Mouse (Mus musculus) kidney, adult 2 months (tissue): ENCODE data around the gene Rnaseh2b. TPM values are rescaled to one million over a fixed set of nuclear protein-coding genes. Genes with fewer than 3 reads are reported as not detected.
A peak's percentile ranks its signal among the peaks of the same experiment; 100 is the strongest.

ENCODE experiments used
- DNase-seq: peaks from one replicate; pipeline ENCODE4 v3.0.0; 2021
- H3K27ac ChIP-seq: fragments of 200-500 bp; 2 replicates; pipeline ENCODE4 v1.5.1; 2012; ENCODE audit warnings: low read depth, low read length, control low read depth, inconsistent platforms; ENCODE audit not compliant: insufficient read depth
- H3K27me3 ChIP-seq: fragments of 200-500 bp; replicated peaks from 2 replicates; pipeline ENCODE4 v1.6.1; 2012; ENCODE audit warnings: mild to moderate bottlenecking, moderate library complexity, low read length, inconsistent platforms; ENCODE audit not compliant: control insufficient read depth, insufficient read depth
- H3K36me3 ChIP-seq: fragments of 200-500 bp; 2 replicates; pipeline ENCODE4 v1.6.1; 2012; ENCODE audit warnings: mild to moderate bottlenecking, moderate library complexity, low read length, inconsistent platforms; ENCODE audit not compliant: control insufficient read depth, insufficient read depth
- H3K4me1 ChIP-seq: fragments of 200-500 bp; 2 replicates; pipeline ENCODE4 v1.6.1; 2011; ENCODE audit warnings: low read length; ENCODE audit not compliant: control insufficient read depth, insufficient read depth
- H3K4me3 ChIP-seq: fragments of 200-500 bp; 2 replicates; pipeline ENCODE4 v1.5.1; 2011; ENCODE audit warnings: mild to moderate bottlenecking, low read depth, low read length, control low read depth; ENCODE audit not compliant: insufficient read depth
- CTCF ChIP-seq: fragments of 200-500 bp; conservative IDR thresholded peaks from 2 replicates; pipeline ENCODE4 v1.5.1; 2011; ENCODE audit warnings: low read depth, mild to moderate bottlenecking, control low read depth, low read length, moderate library complexity, mixed read lengths; ENCODE audit not compliant: insufficient read depth, insufficient read length
- POLR2A ChIP-seq: fragments of 200-500 bp; IDR thresholded peaks from one replicate; pipeline ENCODE4 v1.6.1; 2011; ENCODE audit warnings: low read depth, low read length, control low read depth
- WGBS: fragments of 180-500 bp; shearing (Covaris S2); methylation state at CpG from one replicate; pipeline ENCODE4 v1.1.7; 2018; 5-methylcytosine and 5-hydroxymethylcytosine counted together
- polyA plus RNA-seq: library from polyadenylated mRNA; depleted of rRNA; stranded (reverse); fragments of >200 nt; gene quantifications from 2 replicates; pipeline ENCODE4 v1.2.3, GENCODE M21; 2012

Gene Rnaseh2b
- polyA plus RNA-seq, 1 experiment = 8.4 TPM

DNA sequence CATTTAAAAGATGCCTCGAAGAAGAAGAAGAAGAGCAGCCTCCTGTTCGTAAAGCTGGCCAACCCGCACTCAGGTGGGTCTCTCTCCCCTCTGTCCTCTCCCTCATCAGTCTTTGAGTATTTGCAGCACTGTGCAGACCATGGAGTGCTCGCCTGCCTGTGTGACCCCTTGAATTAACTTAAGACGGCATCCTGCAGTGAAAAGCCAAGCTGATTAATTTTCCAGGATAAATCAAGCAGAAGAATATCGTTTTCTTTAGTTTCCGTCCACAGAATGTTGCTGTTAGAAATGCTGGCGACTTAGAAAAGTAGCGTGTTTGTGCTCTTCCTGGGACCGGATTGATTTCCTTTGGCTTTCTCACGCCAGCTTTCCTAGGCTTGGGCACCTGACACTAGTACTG, 54.2 kb downstream of the Rnaseh2b start:
- no peak for DNase-seq
- Histone ChIP-seq H3K27ac (no peak overlapping the region), H3K36me3 (no peaks in the 10 kb centered on the region), H3K27me3 (no peaks in the 10 kb centered on the region), H3K4me3 (no peak overlapping the region; the same call in 1 of the 2 replicates), H3K4me1 (no peaks in the 10 kb centered on the region)
- WGBS = 71% methylated on average over 11 of the region's 11 CpGs
- TF ChIP-seq CTCF (no peak), POLR2A (no peak)

- DNase-seq = peak; percentile 26
- TF ChIP-seq POLR2A = no peak
- no peak for TF ChIP-seq CTCF
- WGBS = 74% methylated on average over 7 of the region's 7 CpGs
Measured at GRCm38 (mm10) chr14:62347103-62347502, 54.7 kb downstream of the Rnaseh2b start.

DNA sequence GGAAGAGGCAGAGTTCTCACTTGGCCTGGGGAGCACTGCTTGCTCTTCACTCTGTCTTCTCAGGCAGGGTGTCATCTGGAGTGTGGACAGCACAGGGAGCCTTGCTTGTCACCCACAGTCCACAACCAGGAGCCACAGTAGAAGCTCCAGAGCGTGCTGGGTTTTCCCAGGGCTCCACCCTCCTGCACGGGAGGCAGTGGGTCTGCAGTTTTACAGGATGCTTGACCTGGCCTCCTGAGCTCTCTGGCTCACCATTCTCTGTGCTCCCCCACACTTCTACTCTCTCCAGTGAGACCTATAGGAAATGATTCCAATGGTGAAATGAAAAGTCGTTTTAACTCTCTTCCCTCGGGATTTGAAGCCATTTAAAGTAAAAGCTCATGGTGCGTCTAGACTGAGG, 57.4 kb downstream of the Rnaseh2b start:
- no peak for TF ChIP-seq POLR2A
- no peak for TF ChIP-seq CTCF
- no peak for DNase-seq

More at GRCm38 (mm10) chr14:62347103-62347502, 54.7 kb downstream of the Rnaseh2b start:
- Histone ChIP-seq H3K27ac (no peak overlapping the region), H3K36me3 (no peaks in the 10 kb centered on the region), H3K27me3 (no peaks in the 10 kb centered on the region), H3K4me1 (no peaks in the 10 kb centered on the region), H3K4me3 (no peak overlapping the region)

GRCm38 (mm10) chr14:62350186-62350585, 57.8 kb downstream of the Rnaseh2b start:
- Histone ChIP-seq H3K27me3 (no peaks in the 10 kb centered on the region; the same call in 1 of the 2 replicates), H3K27ac (no peak overlapping the region), H3K4me1 (no peaks in the 10 kb centered on the region), H3K36me3 (no peaks in the 10 kb centered on the region), H3K4me3 (no peak overlapping the region)
- 80% methylated on average over 4 of the region's 4 CpGs for WGBS
- no peak for DNase-seq
- TF ChIP-seq CTCF = no peak
- TF ChIP-seq POLR2A = no peak

More for the DNA sequence above, 57.4 kb downstream of the Rnaseh2b start:
- Histone ChIP-seq H3K4me1 (no peaks in the 10 kb centered on the region), H3K27ac (no peak overlapping the region), H3K27me3 (no peaks in the 10 kb centered on the region; the same call in 1 of the 2 replicates), H3K36me3 (no peaks in the 10 kb centered on the region), H3K4me3 (no peak overlapping the region)
- 63% methylated on average over 5 of the region's 5 CpGs for WGBS

GRCm38 (mm10) chr14:62350890-62351289, 58.5 kb downstream of the Rnaseh2b start:
- no peaks in the 10 kb centered on the region for H3K4me1 ChIP-seq
- no peak for DNase-seq
- H3K36me3 ChIP-seq = no peaks in the 10 kb centered on the region
- TF ChIP-seq CTCF = no peak
- no peak for TF ChIP-seq POLR2A
- H3K27me3 ChIP-seq = no peaks in the 10 kb centered on the region; the same call in 1 of the 2 replicates
- H3K27ac ChIP-seq = no peak overlapping the region
- 93% methylated on average over 3 of the region's 3 CpGs for WGBS
- no peak overlapping the region for H3K4me3 ChIP-seq

DNA sequence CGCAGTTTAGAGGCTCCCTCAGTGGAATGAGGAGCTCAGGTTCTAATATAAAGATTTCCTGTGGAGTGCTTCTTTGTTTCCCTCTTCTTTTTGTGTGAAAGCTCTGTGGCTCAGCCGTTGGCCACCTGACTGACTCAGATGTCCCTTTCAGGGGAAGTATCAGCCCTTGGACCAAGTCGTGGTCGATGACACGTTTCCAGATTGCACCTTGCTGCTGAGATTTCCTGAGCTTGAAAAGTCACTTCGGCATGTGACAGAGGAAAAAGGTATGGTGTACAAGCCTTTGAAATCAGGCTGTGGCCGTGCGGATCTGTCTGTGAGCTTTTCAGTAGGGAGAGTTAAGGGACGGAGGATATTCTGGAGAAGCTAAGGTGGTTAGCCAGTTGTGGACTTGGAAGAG, 61.0 kb downstream of the Rnaseh2b start:
- TF ChIP-seq CTCF (no peak), POLR2A (no peak)
- Histone ChIP-seq H3K36me3 (no peaks in the 10 kb centered on the region), H3K4me1 (no peaks in the 10 kb centered on the region), H3K4me3 (no peak overlapping the region), H3K27me3 (no peaks in the 10 kb centered on the region; the same call in 1 of the 2 replicates), H3K27ac (no peak overlapping the region)
- WGBS = 86% methylated on average over 9 of the region's 9 CpGs
- no peak for DNase-seq

DNA sequence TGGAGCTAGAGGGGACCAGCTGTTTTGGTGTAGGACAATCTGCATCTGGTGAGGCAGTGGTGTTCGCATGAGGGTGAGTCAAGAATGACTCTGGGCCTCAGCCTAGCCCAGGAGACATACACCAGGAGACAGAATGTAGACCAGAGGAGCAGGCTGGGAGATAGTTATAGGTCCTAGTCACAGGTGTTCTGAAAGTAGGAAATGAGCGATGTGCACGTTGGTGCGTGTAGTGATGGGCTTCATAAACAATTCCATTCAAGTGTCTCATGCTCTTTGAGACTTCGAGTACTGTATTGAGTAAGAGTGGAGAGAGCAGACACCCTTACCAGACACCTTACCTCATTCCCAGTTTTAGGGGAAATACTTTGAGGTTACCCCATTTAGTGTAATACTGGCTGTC, 61.4 kb downstream of the Rnaseh2b start:
- Histone ChIP-seq H3K4me1 (no peaks in the 10 kb centered on the region), H3K36me3 (no peaks in the 10 kb centered on the region; the same call in 1 of the 2 replicates), H3K27me3 (no peaks in the 10 kb centered on the region; the same call in 1 of the 2 replicates), H3K4me3 (no peak overlapping the region), H3K27ac (no peak overlapping the region)
- TF ChIP-seq POLR2A = no peak
- TF ChIP-seq CTCF = no peak
- 96% methylated on average over 5 of the region's 5 CpGs for WGBS
- DNase-seq = no peak
